Mouse (Mus musculus) small intestine, adult 2 months (tissue): Measurements from ENCODE around the gene Osbpl6. TPM values are rescaled to one million over a fixed set of nuclear protein-coding genes. Genes with fewer than 3 reads are reported as not detected.

ENCODE experiments used
- H3K27ac ChIP-seq: fragments of 200-500 bp; 2 replicates; pipeline ENCODE4 v1.5.1; 2012; ENCODE audit warnings: low read depth, low read length, control low read depth, inconsistent platforms; ENCODE audit not compliant: insufficient read depth
- H3K27me3 ChIP-seq: fragments of 200-500 bp; 2 replicates; pipeline ENCODE4 v1.6.1; 2012; ENCODE audit warnings: mild to moderate bottlenecking, moderate library complexity, low read length, inconsistent platforms; ENCODE audit not compliant: control insufficient read depth, insufficient read depth
- H3K36me3 ChIP-seq: fragments of 200-500 bp; 2 replicates; pipeline ENCODE4 v1.6.1; 2012; ENCODE audit warnings: mild to moderate bottlenecking, low read length, control low read depth, inconsistent platforms; ENCODE audit not compliant: control insufficient read depth, insufficient read depth
- H3K4me1 ChIP-seq: fragments of 200-500 bp; 2 replicates; pipeline ENCODE4 v1.6.1; 2012; ENCODE audit warnings: low read length, inconsistent platforms, mixed read lengths; ENCODE audit not compliant: control insufficient read depth, insufficient read depth, insufficient read length
- H3K4me3 ChIP-seq: fragments of 200-500 bp; 2 replicates; pipeline ENCODE4 v1.5.1; 2012; ENCODE audit warnings: low read depth, mild to moderate bottlenecking, control low read depth, inconsistent platforms, low read length, moderate library complexity
- CTCF ChIP-seq: fragments of 200-500 bp; IDR thresholded peaks from 2 replicates; pipeline ENCODE4 v1.5.1; 2012; ENCODE audit warnings: low read depth, mild to moderate bottlenecking, control low read depth, inconsistent platforms, low read length, moderate library complexity, mixed read lengths; ENCODE audit not compliant: insufficient replicate concordance, insufficient read length; ENCODE audit errors: extremely low read depth
- POLR2A ChIP-seq: fragments of 200-500 bp; IDR thresholded peaks from 2 replicates; pipeline ENCODE4 v1.6.1; 2012; ENCODE audit warnings: low read depth, mild to moderate bottlenecking, control low read depth, inconsistent platforms, low read length, moderate library complexity
- WGBS: fragments of 180-500 bp; shearing (Covaris S2); methylation state at CpG from one replicate; pipeline ENCODE4 v1.1.7; 2018; 5-methylcytosine and 5-hydroxymethylcytosine counted together
- polyA plus RNA-seq: library from polyadenylated mRNA; depleted of rRNA; stranded (reverse); fragments of >200 nt; gene quantifications from 2 replicates; pipeline ENCODE4 v1.2.3, GENCODE M21; 2012; rRNA removed

Gene Osbpl6
- polyA plus RNA-seq, 1 experiment: 72.6 TPM

GRCm38 (mm10) chr2:76631600-76631999, 225.3 kb downstream of the Osbpl6 start:
- peaks cover 9% of the 10 kb centered on the region for H3K4me1 ChIP-seq
- TF ChIP-seq POLR2A: no peak
- no peak for TF ChIP-seq CTCF
- WGBS: 49% methylated on average over 4 of the region's 4 CpGs

GRCm38 (mm10) chr2:76639637-76640036, 233.3 kb downstream of the Osbpl6 start:
- WGBS: 97% methylated on average over 2 of the region's 2 CpGs
- H3K4me1 ChIP-seq: no peaks in the 10 kb centered on the region
- H3K4me3 ChIP-seq: no peak overlapping the region
- H3K27me3 ChIP-seq: no peaks in the 10 kb centered on the region
- no peak overlapping the region for H3K27ac ChIP-seq
- peaks cover 49% of the 10 kb centered on the region for H3K36me3 ChIP-seq
- TF ChIP-seq CTCF (no peak), POLR2A (no peak)

More at GRCm38 (mm10) chr2:76631600-76631999, 225.3 kb downstream of the Osbpl6 start:
- no peaks in the 10 kb centered on the region for H3K27me3 ChIP-seq
- peaks cover 45% of the 10 kb centered on the region for H3K36me3 ChIP-seq
- peak overlapping the region; percentile 83 for H3K27ac ChIP-seq
- no peak overlapping the region for H3K4me3 ChIP-seq

GRCm38 (mm10) chr2:76643801-76644200, 237.5 kb downstream of the Osbpl6 start:
- no peak for TF ChIP-seq POLR2A
- TF ChIP-seq CTCF: no peak
- no peaks in the 10 kb centered on the region for H3K27me3 ChIP-seq
- H3K4me1 ChIP-seq: no peaks in the 10 kb centered on the region
- no peak overlapping the region for H3K4me3 ChIP-seq
- no peak overlapping the region for H3K27ac ChIP-seq
- peaks cover 27% of the 10 kb centered on the region for H3K36me3 ChIP-seq

GRCm38 (mm10) chr2:76647441-76647869, 241.1 kb downstream of the Osbpl6 start:
- Histone ChIP-seq H3K27me3 (no peaks in the 10 kb centered on the region), H3K36me3 (peaks cover 6% of the 10 kb centered on the region), H3K4me3 (peak overlapping the region; percentile 92), H3K27ac (peak overlapping the region; percentile 35; the same call in 1 of the 2 replicates), H3K4me1 (no peaks in the 10 kb centered on the region)
- under 1% methylated on average over 32 of the region's 32 CpGs for WGBS
- TF ChIP-seq CTCF (no peak), POLR2A (no peak)

GRCm38 (mm10) chr2:76647883-76648570, 241.7 kb downstream of the Osbpl6 start, which contains the start of the genes Prkra and Pjvk:
Prkra (minus strand) TSS chr2:76648015.
Pjvk (plus strand) TSS chr2:76648476.
- no peaks in the 10 kb centered on the region for H3K27me3 ChIP-seq

GRCm38 (mm10) chr2:76648666-76649141, 242.4 kb downstream of the Osbpl6 start:
- Histone ChIP-seq H3K4me3 (peak overlapping the region; percentile 92), H3K27me3 (no peaks in the 10 kb centered on the region), H3K27ac (peak overlapping the region; percentile 68), H3K36me3 (no peaks in the 10 kb centered on the region), H3K4me1 (no peaks in the 10 kb centered on the region)
- TF ChIP-seq CTCF (no peak), POLR2A (no peak)
- WGBS: 18% methylated on average over 13 of the region's 13 CpGs

More at GRCm38 (mm10) chr2:76647883-76648570, 241.7 kb downstream of the Osbpl6 start, which contains the start of the genes Prkra and Pjvk:
- Histone ChIP-seq H3K4me3 (peak within 1 kb of the TSS; percentile 92), H3K4me1 (no peaks in the 10 kb centered on the region), H3K27ac (peak within 1 kb of the TSS; percentile 68), H3K36me3 (0 out of 2 replicates have a peak, but pooled peaks cover 2% of the 10 kb centered on the region)
- no peak for TF ChIP-seq CTCF
- TF ChIP-seq POLR2A: peak; percentile 63
- WGBS: under 1% methylated on average over 40 of the region's 42 CpGs

Other genes starting within 250 kb of the Osbpl6 start
- gene Pde11a, start 67.7 kb upstream of the Osbpl6 start, polyA plus RNA-seq: 0.13 and 0.30 TPM in 2 replicates
- gene Cyct, start 46.1 kb upstream of the Osbpl6 start, polyA plus RNA-seq: 0.28 TPM in 1 of 2 replicates, not detected in the other
- 4.6 and 11.4 TPM in 2 replicates for gene Rbm45, start 36.5 kb upstream of the Osbpl6 start, polyA plus RNA-seq
- gene Prkra, start 241.5 kb downstream of the Osbpl6 start, polyA plus RNA-seq: 7.9 and 15.5 TPM in 2 replicates
- not detected in 2 replicates for gene Pjvk, start 242.0 kb downstream of the Osbpl6 start, polyA plus RNA-seq